Mouse (Mus musculus) heart, embryonic 13.5 days (tissue): Measurements from ENCODE around the gene Cdc40. TPM values are rescaled to one million over a fixed set of nuclear protein-coding genes. Genes with fewer than 3 reads are reported as not detected.

ENCODE experiments used
- ATAC-seq: fragments of 200-750 bp; cut with Nextera tagmentation; 2 replicates; pipeline ENCODE4 v1.8.0; 2017; ENCODE audit warnings: moderate TSS enrichment; ENCODE audit not compliant: insufficient number of reproducible peaks, low FRiP score, low TSS enrichment; ENCODE audit errors: extremely low read depth
- H3K27ac ChIP-seq: fragments of 300-500 bp; sonication (generic); replicated peaks from 2 replicates; pipeline ENCODE4 v1.5.1; 2015; ENCODE audit warnings: moderate library complexity, mild to moderate bottlenecking, inconsistent platforms
- H3K27me3 ChIP-seq: fragments of 300-500 bp; sonication (generic); replicated peaks from 2 replicates; pipeline ENCODE4 v1.6.1; 2015; ENCODE audit warnings: mild to moderate bottlenecking, inconsistent platforms
- H3K36me3 ChIP-seq: fragments of 300-500 bp; sonication (generic); 2 replicates; pipeline ENCODE4 v1.6.1; 2015; ENCODE audit warnings: mild to moderate bottlenecking, inconsistent platforms
- H3K4me1 ChIP-seq: fragments of 300-500 bp; sonication (generic); 2 replicates; pipeline ENCODE4 v1.6.1; 2015; ENCODE audit warnings: inconsistent platforms
- H3K4me2 ChIP-seq: fragments of 300-500 bp; sonication (generic); 2 replicates; pipeline ENCODE4 v1.6.1; 2015; ENCODE audit warnings: inconsistent platforms, mild to moderate bottlenecking, moderate library complexity
- H3K4me3 ChIP-seq: fragments of 300-500 bp; sonication (generic); 2 replicates; pipeline ENCODE4 v1.5.1; 2015; ENCODE audit warnings: moderate library complexity, mild to moderate bottlenecking, inconsistent platforms
- H3K9ac ChIP-seq: fragments of 300-500 bp; sonication (generic); 2 replicates; pipeline ENCODE4 v1.6.1; 2015; ENCODE audit warnings: inconsistent platforms, mild to moderate bottlenecking, moderate library complexity
- H3K9me3 ChIP-seq: fragments of 300-500 bp; sonication (generic); 2 replicates; pipeline ENCODE4 v1.6.1; 2016; ENCODE audit warnings: inconsistent platforms
- WGBS: fragments of 180-500 bp; shearing (Covaris S2); methylation state at CpG from one replicate; pipeline ENCODE4 v1.1.7; 2015; ENCODE audit warnings: mixed read lengths; 5-methylcytosine and 5-hydroxymethylcytosine counted together
- polyA plus RNA-seq: library from polyadenylated mRNA; unstranded; fragments of >200 nt; fragmentation: Nextera tagmentation; extraction: Ambion mirVana; gene quantifications from 2 replicates; pipeline ENCODE4 v1.2.1, GENCODE M21; 2015

Gene Cdc40
- polyA plus RNA-seq, 1 experiment from 2014 or later, result 19.9 TPM

GRCm38 (mm10) chr10:40889146-40889545, 6.0 kb upstream of the Cdc40 start:
- Histone ChIP-seq H3K4me3 (no peak overlapping the region), H3K27ac (no peak overlapping the region), H3K4me2 (no peak overlapping the region), H3K9ac (no peak overlapping the region), H3K27me3 (no peaks in the 10 kb centered on the region), H3K9me3 (no peaks in the 10 kb centered on the region), H3K4me1 (peaks cover 4% of the 10 kb centered on the region; the same call in 1 of the 2 replicates), H3K36me3 (no peaks in the 10 kb centered on the region)
- 72% methylated on average over 4 of the region's 4 CpGs for WGBS
- ATAC-seq, result no peak

- Histone ChIP-seq H3K27me3 (no peaks in the 10 kb centered on the region), H3K4me3 (no peak overlapping the region), H3K9ac (no peak overlapping the region), H3K36me3 (no peaks in the 10 kb centered on the region), H3K9me3 (no peaks in the 10 kb centered on the region), H3K4me2 (no peak overlapping the region), H3K4me1 (peaks cover 4% of the 10 kb centered on the region; the same call in 1 of the 2 replicates), H3K27ac (no peak overlapping the region)
- no peak for ATAC-seq
- 85% methylated on average over 2 of the region's 2 CpGs for WGBS
Observed at GRCm38 (mm10) chr10:40887316-40887715, 4.2 kb upstream of the Cdc40 start.

- H3K4me3 ChIP-seq, result no peak overlapping the region
- 84% methylated on average over 7 of the region's 7 CpGs for WGBS
- H3K27ac ChIP-seq, result no peak overlapping the region
- H3K4me1 ChIP-seq, result peaks cover 22% of the 10 kb centered on the region
- no peak overlapping the region for H3K4me2 ChIP-seq
- ATAC-seq, result no peak
- H3K27me3 ChIP-seq, result no peaks in the 10 kb centered on the region
- no peaks in the 10 kb centered on the region for H3K9me3 ChIP-seq
- H3K9ac ChIP-seq, result no peak overlapping the region
- no peaks in the 10 kb centered on the region for H3K36me3 ChIP-seq
Observed at GRCm38 (mm10) chr10:40885432-40885831, 2.3 kb upstream of the Cdc40 start.

DNA sequence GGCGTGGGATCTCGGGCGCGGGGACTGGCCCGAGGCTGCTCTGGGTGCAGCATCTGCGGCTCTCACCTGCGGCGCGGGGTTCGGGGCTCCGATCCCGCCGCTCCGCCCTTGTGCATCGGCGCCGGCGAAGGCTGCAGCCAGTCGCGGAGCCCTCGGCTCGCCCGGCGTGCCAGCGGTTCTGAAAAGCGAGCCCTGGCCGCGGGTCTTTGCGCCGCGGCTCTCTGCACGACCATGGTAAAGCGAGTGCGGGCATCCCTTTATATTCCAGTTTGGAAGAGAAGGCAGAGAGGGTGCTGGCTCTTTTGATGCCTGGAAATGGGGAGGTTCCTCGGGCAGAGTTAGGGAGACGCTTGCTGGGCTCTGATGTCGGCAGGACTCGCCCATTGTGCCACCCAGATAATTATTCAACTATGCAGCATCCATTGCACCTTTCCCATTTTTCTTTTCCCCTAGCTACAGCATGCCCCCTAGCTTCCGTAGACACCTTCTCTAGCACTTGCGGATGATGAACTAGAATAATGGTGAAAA, 1.2 kb upstream of the Cdc40 start:
- Histone ChIP-seq H3K9ac (peak overlapping the region; percentile 90), H3K4me2 (peak overlapping the region; percentile 92), H3K27ac (peak overlapping the region; percentile 92), H3K4me3 (peak overlapping the region; percentile 96), H3K9me3 (no peaks in the 10 kb centered on the region), H3K36me3 (peaks cover 7% of the 10 kb centered on the region), H3K4me1 (peaks cover 33% of the 10 kb centered on the region), H3K27me3 (no peaks in the 10 kb centered on the region)
- no peak for ATAC-seq
- under 1% methylated on average over 38 of the region's 40 CpGs for WGBS

DNA sequence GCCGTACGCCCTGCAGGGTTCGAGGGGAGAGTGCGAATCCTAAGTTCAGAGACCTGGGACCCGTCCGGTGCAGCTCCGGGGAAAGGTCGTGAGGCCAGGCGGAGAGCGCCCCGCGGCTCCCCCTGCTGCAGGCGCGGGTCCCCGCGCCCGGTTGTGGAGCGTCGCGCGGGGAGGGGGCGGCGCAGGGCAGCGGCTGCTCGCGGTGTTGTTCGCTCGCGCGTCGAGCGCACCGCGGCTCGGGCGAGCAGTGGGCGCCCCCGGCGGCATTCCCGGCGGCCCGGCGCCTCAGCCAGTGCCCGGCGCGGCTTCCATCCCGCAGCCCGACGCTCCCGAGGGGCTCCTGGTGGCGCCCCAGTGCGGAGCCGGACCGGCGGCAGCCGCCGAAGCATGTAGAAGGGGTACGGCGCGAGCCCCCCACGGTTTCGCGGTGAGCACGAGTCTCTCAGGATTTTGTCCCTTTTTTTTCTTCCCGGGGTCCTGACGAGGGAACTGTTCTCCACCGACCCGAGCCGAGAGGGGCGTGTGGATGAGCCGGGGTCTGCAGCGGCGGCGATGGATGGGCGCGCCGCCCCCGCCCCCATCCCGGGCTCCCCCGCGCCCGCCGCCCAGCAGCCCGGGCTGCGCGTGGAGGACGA, 650 bp upstream of the Cdc40 start:
- peaks cover 7% of the 10 kb centered on the region for H3K36me3 ChIP-seq
- H3K9me3 ChIP-seq, result no peaks in the 10 kb centered on the region
- H3K4me3 ChIP-seq, result peak overlapping the region; percentile 96
- H3K9ac ChIP-seq, result peak overlapping the region; percentile 90
- H3K27me3 ChIP-seq, result no peaks in the 10 kb centered on the region
- H3K4me2 ChIP-seq, result peak overlapping the region; percentile 92
- peak; percentile 84 for ATAC-seq
- H3K27ac ChIP-seq, result peak overlapping the region; percentile 92
- H3K4me1 ChIP-seq, result peaks cover 38% of the 10 kb centered on the region
- WGBS, result under 1% methylated on average over 66 of the region's 87 CpGs

DNA sequence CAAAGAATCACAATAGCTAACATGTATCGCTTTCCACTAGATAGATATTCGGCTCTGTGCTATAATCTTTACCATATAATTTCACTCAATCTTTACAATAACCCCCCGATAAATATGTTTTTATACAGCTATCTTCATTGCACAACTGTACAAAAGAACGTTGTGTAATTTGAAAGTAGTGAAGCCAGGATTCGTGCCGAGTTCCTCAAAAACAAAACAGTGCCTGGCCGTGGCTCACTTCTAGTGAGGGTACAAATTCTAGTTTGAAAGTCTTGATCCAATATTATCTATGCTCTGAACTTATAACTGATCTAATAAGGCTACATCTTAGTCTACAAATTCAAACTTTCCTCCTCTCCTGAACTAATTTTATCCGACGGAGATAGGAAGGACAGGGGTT, 778 bp downstream of the Cdc40 start:
- Histone ChIP-seq H3K4me2 (peak overlapping the region; percentile 92), H3K27me3 (no peaks in the 10 kb centered on the region), H3K9me3 (no peaks in the 10 kb centered on the region), H3K4me1 (peaks cover 49% of the 10 kb centered on the region), H3K4me3 (peak overlapping the region; percentile 96), H3K27ac (peak overlapping the region; percentile 80), H3K36me3 (peaks cover 7% of the 10 kb centered on the region), H3K9ac (peak overlapping the region; percentile 93)
- no peak for ATAC-seq
- 10% methylated on average over 9 of the region's 9 CpGs for WGBS

DNA sequence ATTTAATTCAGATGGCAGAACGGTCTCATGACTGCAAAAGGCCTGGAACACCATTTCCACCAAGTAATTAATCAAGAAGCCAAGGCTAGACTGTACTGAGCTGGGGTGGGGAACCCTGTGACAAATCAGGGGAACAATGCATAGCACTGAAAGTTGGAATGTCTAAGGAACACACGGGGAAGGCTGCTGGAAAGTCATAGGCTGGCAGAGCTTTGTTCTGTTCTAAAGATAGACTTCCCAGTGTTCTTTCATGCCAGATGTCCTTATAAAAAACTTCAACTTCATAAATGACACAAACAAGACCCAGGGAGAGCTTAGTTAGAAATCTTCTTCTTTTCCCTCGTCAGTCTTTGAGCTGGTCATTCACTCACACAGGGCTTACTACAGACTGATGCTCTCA, 1.9 kb downstream of the Cdc40 start:
- H3K36me3 ChIP-seq, result peaks cover 7% of the 10 kb centered on the region
- H3K27me3 ChIP-seq, result no peaks in the 10 kb centered on the region
- peak overlapping the region; percentile 92 for H3K4me2 ChIP-seq
- H3K9me3 ChIP-seq, result no peaks in the 10 kb centered on the region
- no peak for ATAC-seq
- H3K4me3 ChIP-seq, result peak overlapping the region; percentile 96
- peak overlapping the region; percentile 16; the same call in 1 of the 2 replicates for H3K9ac ChIP-seq
- WGBS, result 59% methylated on average over 3 of the region's 3 CpGs
- H3K27ac ChIP-seq, result 0 out of 2 replicates have a peak overlapping the region, but pooled peaks have one; percentile 3
- H3K4me1 ChIP-seq, result peaks cover 50% of the 10 kb centered on the region

GRCm38 (mm10) chr10:40879969-40880368, 3.1 kb downstream of the Cdc40 start:
- peaks cover 15% of the 10 kb centered on the region for H3K36me3 ChIP-seq
- ATAC-seq, result no peak
- no peaks in the 10 kb centered on the region for H3K9me3 ChIP-seq
- H3K4me2 ChIP-seq, result no peak overlapping the region
- WGBS, result 64% methylated on average over 9 of the region's 9 CpGs
- peaks cover 48% of the 10 kb centered on the region for H3K4me1 ChIP-seq
- H3K27ac ChIP-seq, result no peak overlapping the region
- H3K4me3 ChIP-seq, result no peak overlapping the region
- no peaks in the 10 kb centered on the region for H3K27me3 ChIP-seq
- no peak overlapping the region for H3K9ac ChIP-seq

- Histone ChIP-seq H3K4me1 (peaks cover 48% of the 10 kb centered on the region), H3K27ac (0 out of 2 replicates have a peak overlapping the region, but pooled peaks have one; percentile 1), H3K9me3 (no peaks in the 10 kb centered on the region), H3K4me3 (no peak overlapping the region), H3K36me3 (peaks cover 19% of the 10 kb centered on the region), H3K27me3 (no peaks in the 10 kb centered on the region), H3K4me2 (no peak overlapping the region), H3K9ac (no peak overlapping the region)
- 60% methylated on average over 3 of the region's 3 CpGs for WGBS
- ATAC-seq, result no peak
Observed at GRCm38 (mm10) chr10:40878246-40878645, 4.9 kb downstream of the Cdc40 start.

DNA sequence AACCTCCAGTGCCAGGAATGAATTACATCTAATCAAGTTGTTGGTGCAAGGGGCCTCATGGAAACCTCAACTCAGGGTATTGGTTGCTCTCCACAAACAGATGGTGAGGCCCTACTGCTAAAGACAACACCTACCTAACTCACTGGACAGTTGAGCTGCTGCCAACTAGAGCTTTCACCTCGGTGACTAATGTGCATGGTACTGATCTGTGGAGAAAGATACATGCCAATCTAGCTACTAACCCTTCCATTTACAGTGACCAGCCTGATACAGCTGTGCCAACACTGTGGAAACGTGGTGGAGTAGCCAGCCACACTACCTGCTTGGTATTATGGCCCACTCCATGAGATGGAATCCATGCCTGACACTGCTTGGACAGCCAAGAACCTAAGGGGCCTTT, 11.1 kb downstream of the Cdc40 start:
- Histone ChIP-seq H3K4me3 (no peak overlapping the region), H3K4me2 (no peak overlapping the region), H3K9me3 (no peaks in the 10 kb centered on the region), H3K27ac (no peak overlapping the region), H3K36me3 (peaks cover 18% of the 10 kb centered on the region), H3K9ac (no peak overlapping the region), H3K4me1 (peaks cover 26% of the 10 kb centered on the region), H3K27me3 (no peaks in the 10 kb centered on the region)
- WGBS, result 78% methylated on average over 2 of the region's 2 CpGs
- ATAC-seq, result no peak

GRCm38 (mm10) chr10:40871301-40871700, 11.8 kb downstream of the Cdc40 start:
- H3K4me3 ChIP-seq, result no peak overlapping the region
- no peak for ATAC-seq
- H3K9ac ChIP-seq, result no peak overlapping the region
- H3K36me3 ChIP-seq, result peaks cover 23% of the 10 kb centered on the region
- WGBS, result 85% methylated on average over 2 of the region's 2 CpGs
- peaks cover 26% of the 10 kb centered on the region for H3K4me1 ChIP-seq
- H3K27me3 ChIP-seq, result no peaks in the 10 kb centered on the region
- H3K27ac ChIP-seq, result no peak overlapping the region
- H3K4me2 ChIP-seq, result no peak overlapping the region
- H3K9me3 ChIP-seq, result no peaks in the 10 kb centered on the region

DNA sequence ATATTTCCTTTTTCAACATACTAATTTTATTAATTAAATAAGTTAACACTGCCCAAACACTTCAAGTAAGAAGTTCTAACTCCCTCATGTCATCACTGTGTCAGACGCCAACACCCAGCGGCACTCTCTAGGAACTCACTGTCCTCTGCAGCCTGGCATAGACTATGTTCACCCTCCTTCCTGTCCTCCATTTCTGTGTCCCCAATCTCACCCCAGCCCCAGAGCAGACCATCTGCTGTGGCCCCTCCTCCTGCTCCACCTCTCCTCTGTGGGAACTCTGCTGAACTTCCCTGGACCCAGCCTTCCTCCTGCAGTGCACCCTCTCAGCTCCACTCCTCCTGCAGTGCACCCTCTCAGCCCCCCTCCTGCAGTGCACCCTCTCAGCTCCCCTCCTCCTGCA, 15.0 kb downstream of the Cdc40 start:
- H3K9ac ChIP-seq, result no peak overlapping the region
- peaks cover 41% of the 10 kb centered on the region for H3K36me3 ChIP-seq
- no peaks in the 10 kb centered on the region for H3K27me3 ChIP-seq
- no peak overlapping the region for H3K4me2 ChIP-seq
- peaks cover 26% of the 10 kb centered on the region for H3K4me1 ChIP-seq
- H3K27ac ChIP-seq, result no peak overlapping the region
- WGBS, result 46% methylated on average over 2 of the region's 2 CpGs
- ATAC-seq, result no peak
- H3K4me3 ChIP-seq, result no peak overlapping the region
- H3K9me3 ChIP-seq, result peaks cover 4% of the 10 kb centered on the region
